In genomic region chr13:112259398-112259797, GRCm38 (mm10) we compare ENCODE assay signal across 9 mouse cellular contexts. TPM values are rescaled to one million over a fixed set of nuclear protein-coding genes. Genes with fewer than 3 reads are reported as not detected.
DNase-seq lines count a peak whose midpoint lies in the region; ATAC-seq and TF ChIP-seq lines count a peak whose summit lies in the region.
"Had no signal": no experiment of that assay in that cellular context is flagged by ENCODE, and none has a peak within 500 bp of the region (broad histone marks: within the 10 kb centered on the region; RNA-seq: fewer than 3 reads in every experiment).

No protein-coding gene starts in this region.

- H3K9me3 ChIP-seq in G1E (replicated peaks) = no peaks in the 10 kb centered on the region
- H3K9me3 ChIP-seq in forebrain, embryonic 14.5 days (replicated peaks; ENCODE audit: control insufficient read depth, low read length) = no peaks in the 10 kb centered on the region
- no peaks in the 10 kb centered on the region for H3K9me3 ChIP-seq in hindbrain, embryonic 11.5 days (ENCODE audit: control insufficient read depth, low read length)
- H3K9me3 ChIP-seq in lung, postnatal 0 days (ENCODE audit: low read length) = no peaks in the 10 kb centered on the region
- H3K9me3 ChIP-seq: heart, embryonic 13.5 days had no signal

- H3K4me3 ChIP-seq in G1E (ENCODE audit: low read depth, low read length) = no peak overlapping the region
- H3K4me3 ChIP-seq in forebrain, embryonic 14.5 days (ENCODE audit: low read depth, low read length) = no peak overlapping the region
- no peak overlapping the region for H3K4me3 ChIP-seq in hindbrain, embryonic 11.5 days (ENCODE audit: low read depth, low read length)
- H3K4me3 ChIP-seq in lung, postnatal 0 days (ENCODE audit: low read depth, low read length) = no peak overlapping the region
- H3K4me3 ChIP-seq: heart, embryonic 13.5 days had no signal

- no peaks in the 10 kb centered on the region for H3K36me3 ChIP-seq in G1E (replicated peaks)
- no peaks in the 10 kb centered on the region for H3K36me3 ChIP-seq in forebrain, embryonic 14.5 days (ENCODE audit: control insufficient read depth, insufficient read depth, low read length)
- no peaks in the 10 kb centered on the region for H3K36me3 ChIP-seq in hindbrain, embryonic 11.5 days (ENCODE audit: control insufficient read depth, insufficient read depth, low read length)
- H3K36me3 ChIP-seq in lung, postnatal 0 days (ENCODE audit: insufficient read depth, low read length) = no peaks in the 10 kb centered on the region
- H3K36me3 ChIP-seq: heart, embryonic 13.5 days had no signal

- peak; percentile 18 for DNase-seq in G1E (ENCODE audit: low spot score)
- DNase-seq in cerebellum, adult 11 months = peak; percentile 37
- peak; percentile 79 for DNase-seq in forebrain, embryonic 14.5 days (ENCODE audit: low spot score)
- DNase-seq in hindbrain, embryonic 11.5 days (ENCODE audit: low spot score) = peak; percentile 71
- DNase-seq in layer of hippocampus, adult 9-10 months (ENCODE audit: low spot score) = peak; percentile 24
- DNase-seq in lung, postnatal 0 days (ENCODE audit: low spot score) = peak; percentile 87
- peak; percentile 69 for DNase-seq in ovary, postnatal 36 days (ENCODE audit: low spot score)
- peak; percentile 78 for DNase-seq in thymus, postnatal 0 days (ENCODE audit: low spot score)

- H3K4me1 ChIP-seq in G1E (ENCODE audit: insufficient read depth, low read depth, low read length) = no peaks in the 10 kb centered on the region
- H3K4me1 ChIP-seq in forebrain, embryonic 14.5 days (ENCODE audit: control insufficient read depth, insufficient read depth, low read length) = no peaks in the 10 kb centered on the region
- H3K4me1 ChIP-seq in hindbrain, embryonic 11.5 days (replicated peaks; ENCODE audit: control insufficient read depth, insufficient read depth, low read length) = no peaks in the 10 kb centered on the region
- no peaks in the 10 kb centered on the region for H3K4me1 ChIP-seq in lung, postnatal 0 days (ENCODE audit: insufficient read depth, low read depth, low read length)

- WGBS in forebrain, embryonic 14.5 days = 67% methylated on average over 2 of the region's 2 CpGs
- WGBS in hindbrain, embryonic 11.5 days = 68% methylated on average over 2 of the region's 2 CpGs
- 28% methylated on average over 2 of the region's 2 CpGs for WGBS in lung, postnatal 0 days

- TF ChIP-seq EP300 in lung, postnatal 0 days (IDR thresholded peaks at IDR 0.05) = no peak

- TF ChIP-seq CTCF in G1E (IDR thresholded peaks at IDR 0.05; ENCODE audit: low read depth, low read length) = peak; percentile 29; the same call in 1 of the 2 replicates
- TF ChIP-seq CTCF in lung, postnatal 0 days (IDR thresholded peaks at IDR 0.05) = peak; percentile 97

- ATAC-seq in G1E (ENCODE audit: extremely low read depth, insufficient number of reproducible peaks, low FRiP score, poor library complexity, severe bottlenecking) = peak; percentile 34
- ATAC-seq in forebrain, embryonic 14.5 days = peak; percentile 91
- ATAC-seq in hindbrain, embryonic 11.5 days (ENCODE audit: low FRiP score) = peak; percentile 57; the same call in 1 of the 2 replicates
- ATAC-seq in lung, postnatal 0 days = peak; percentile 84

- no peak overlapping the region for H3K27ac ChIP-seq in forebrain, embryonic 14.5 days (ENCODE audit: low read depth, low read length)
- no peak overlapping the region for H3K27ac ChIP-seq in hindbrain, embryonic 11.5 days (ENCODE audit: low read depth, low read length)
- no peak overlapping the region for H3K27ac ChIP-seq in lung, postnatal 0 days (ENCODE audit: low read length)
- H3K27ac ChIP-seq: heart, embryonic 13.5 days had no signal

- H3K4me2 ChIP-seq in forebrain, embryonic 14.5 days (ENCODE audit: low read length) = no peak overlapping the region
- H3K4me2 ChIP-seq in hindbrain, embryonic 11.5 days (replicated peaks; ENCODE audit: low read depth, low read length) = no peak overlapping the region
- H3K4me2 ChIP-seq in lung, postnatal 0 days (replicated peaks; ENCODE audit: low read depth, low read length) = no peak overlapping the region
- H3K4me2 ChIP-seq: heart, embryonic 13.5 days had no signal

- H3K9ac ChIP-seq in forebrain, embryonic 14.5 days (ENCODE audit: low read length) = no peak overlapping the region
- H3K9ac ChIP-seq in hindbrain, embryonic 11.5 days (ENCODE audit: low read depth, low read length) = no peak overlapping the region
- no peak overlapping the region for H3K9ac ChIP-seq in lung, postnatal 0 days (replicated peaks; ENCODE audit: low read depth)
- H3K9ac ChIP-seq: heart, embryonic 13.5 days had no signal

- H3K27me3 ChIP-seq in G1E (ENCODE audit: insufficient read depth, low read length) = no peaks in the 10 kb centered on the region; the same call in 1 of the 2 replicates
- no peaks in the 10 kb centered on the region for H3K27me3 ChIP-seq in forebrain, embryonic 14.5 days (replicated peaks; ENCODE audit: control insufficient read depth, insufficient read depth, low read length)
- 0 out of 2 replicates have a peak, but pooled peaks cover 3% of the 10 kb centered on the region for H3K27me3 ChIP-seq in hindbrain, embryonic 11.5 days (ENCODE audit: control insufficient read depth, insufficient read depth, low read length)
- no peaks in the 10 kb centered on the region for H3K27me3 ChIP-seq in lung, postnatal 0 days (replicated peaks; ENCODE audit: insufficient read depth, low read length)
- H3K27me3 ChIP-seq: heart, embryonic 13.5 days had no signal

RNA-seq across cellular contexts. Expression of gene Ankrd55, which starts 28.9 kb away (rescaled TPM):
- total RNA-seq in G1E (2014; fragmentation: Nextera tagmentation) (not detected in 2 replicates), G1E (2017) (0.11 and 0.17 TPM in 2 replicates)
- polyA plus RNA-seq in G1E (2012) = not detected in 2 replicates
- polyA plus RNA-seq in forebrain, embryonic 14.5 days (2014; fragmentation: Nextera tagmentation; extraction: Ambion mirVana) = 2.6 and 3.6 TPM in 2 replicates
- polyA plus RNA-seq in hindbrain, embryonic 11.5 days (2014; fragmentation: Nextera tagmentation; extraction: Ambion mirVana) = 1.7 TPM in 2 replicates
- polyA plus RNA-seq in lung, postnatal 0 days (2015; fragmentation: Nextera tagmentation; extraction: Ambion mirVana) = 0.23 TPM in 1 of 2 replicates, not detected in the other
- 0.98 and 1.9 TPM in 2 replicates for polyA plus RNA-seq in thymus, postnatal 0 days (2015; fragmentation: Nextera tagmentation; extraction: Ambion mirVana)

Comparison
In these comparisons a context has a peak if more than half of its experiments do, and no peak if none do; other contexts are left out.
1. ATAC-seq: peak in every context shown above with its lines; median percentile 91 in forebrain, embryonic 14.5 days; 84 in lung, postnatal 0 days; 57 in hindbrain, embryonic 11.5 days; 34 in G1E.
2. DNase-seq: peak in every context shown above with its lines; median percentile 87 in lung, postnatal 0 days; 79 in forebrain, embryonic 14.5 days; 78 in thymus, postnatal 0 days; 71 in hindbrain, embryonic 11.5 days; 69 in ovary, postnatal 36 days; 37 in cerebellum, adult 11 months; 24 in layer of hippocampus, adult 9-10 months; 18 in G1E.